Mouse (Mus musculus) embryo, embryonic 10.5 days (tissue): ENCODE results near the gene Vwa7.

Source experiments
- DNase-seq: peaks from one replicate; pipeline ENCODE4 v3.0.0-alpha.2; 2015; ENCODE audit warnings: low spot score

Vwa7 gene

GRCm38 (mm10) chr17:35045807-35046680, 29.7 kb downstream of the Vwa7 start:
- DNase-seq, result peak; percentile 41

- DNase-seq, result peak; percentile 100
Measured at GRCm38 (mm10) chr17:35046681-35047455, 30.5 kb downstream of the Vwa7 start, which contains the start of gene Msh5. Gene Msh5, minus strand, starts transcription at chr17:35046745.

GRCm38 (mm10) chr17:35047688-35048087, 31.3 kb downstream of the Vwa7 start:
- DNase-seq, result no peak

GRCm38 (mm10) chr17:35048149-35048931, 32.0 kb downstream of the Vwa7 start:
- DNase-seq, result peak; percentile 42

GRCm38 (mm10) chr17:35048932-35049440, 32.6 kb downstream of the Vwa7 start:
- no peak for DNase-seq

- DNase-seq, result peak; percentile 93
Measured at GRCm38 (mm10) chr17:35049561-35050016, 33.2 kb downstream of the Vwa7 start, which contains the start of gene Clic1. Gene Clic1, plus strand, starts transcription at chr17:35049966.

GRCm38 (mm10) chr17:35050126-35050750, 33.9 kb downstream of the Vwa7 start:
- DNase-seq, result peak; percentile 82

GRCm38 (mm10) chr17:35051156-35052086, 35.0 kb downstream of the Vwa7 start:
- DNase-seq, result peak; percentile 87

- no peak for DNase-seq
Measured at GRCm38 (mm10) chr17:35052271-35052798, 36.0 kb downstream of the Vwa7 start.

GRCm38 (mm10) chr17:35055691-35056495, 39.5 kb downstream of the Vwa7 start:
- DNase-seq, result no peak

- no peak for DNase-seq
Measured at GRCm38 (mm10) chr17:35057090-35057489, 40.7 kb downstream of the Vwa7 start.

- DNase-seq, result no peak
Measured at GRCm38 (mm10) chr17:35058316-35058715, 41.9 kb downstream of the Vwa7 start.

GRCm38 (mm10) chr17:35058911-35059892, 42.8 kb downstream of the Vwa7 start, which contains the start of gene Ddah2:
Gene Ddah2, plus strand, starts transcription at chr17:35059035.
- DNase-seq, result peak; percentile 99

GRCm38 (mm10) chr17:35060071-35060470, 43.7 kb downstream of the Vwa7 start:
- no peak for DNase-seq

- no peak for DNase-seq
Measured at GRCm38 (mm10) chr17:35060737-35061297, 44.4 kb downstream of the Vwa7 start.

- DNase-seq, result no peak
Measured at GRCm38 (mm10) chr17:35061299-35061698, 44.9 kb downstream of the Vwa7 start.

GRCm38 (mm10) chr17:35063466-35063865, 47.1 kb downstream of the Vwa7 start:
- DNase-seq, result no peak
